Mouse (Mus musculus) cerebellum, adult 2 months (tissue): ENCODE data around the gene Adamtsl1.

ENCODE experiments used
- CTCF ChIP-seq: fragments of 200-500 bp; IDR thresholded peaks from 2 replicates; pipeline ENCODE4 v1.5.1; 2011; ENCODE audit warnings: low read depth, mild to moderate bottlenecking, control low read depth, low read length, moderate library complexity, borderline replicate concordance; ENCODE audit not compliant: insufficient read depth
- POLR2A ChIP-seq: fragments of 200-500 bp; IDR thresholded peaks from 2 replicates; pipeline ENCODE4 v1.6.1; 2011; ENCODE audit warnings: low read length, control low read depth, borderline replicate concordance; ENCODE audit not compliant: insufficient read depth

- TF ChIP-seq CTCF (no peak), POLR2A (no peak)
These were observed 324.1 kb downstream of the Adamtsl1 start for GRCm38 (mm10) chr4:85838031-85838430.
